Mouse (Mus musculus): ENCODE results near the gene Gm49378. TPM values are rescaled to one million over a fixed set of nuclear protein-coding genes. Genes with fewer than 3 reads are reported as not detected.

Gene Gm49378
- polyA plus RNA-seq, 1 experiment from 2014 or later: 2.1 TPM

DNA sequence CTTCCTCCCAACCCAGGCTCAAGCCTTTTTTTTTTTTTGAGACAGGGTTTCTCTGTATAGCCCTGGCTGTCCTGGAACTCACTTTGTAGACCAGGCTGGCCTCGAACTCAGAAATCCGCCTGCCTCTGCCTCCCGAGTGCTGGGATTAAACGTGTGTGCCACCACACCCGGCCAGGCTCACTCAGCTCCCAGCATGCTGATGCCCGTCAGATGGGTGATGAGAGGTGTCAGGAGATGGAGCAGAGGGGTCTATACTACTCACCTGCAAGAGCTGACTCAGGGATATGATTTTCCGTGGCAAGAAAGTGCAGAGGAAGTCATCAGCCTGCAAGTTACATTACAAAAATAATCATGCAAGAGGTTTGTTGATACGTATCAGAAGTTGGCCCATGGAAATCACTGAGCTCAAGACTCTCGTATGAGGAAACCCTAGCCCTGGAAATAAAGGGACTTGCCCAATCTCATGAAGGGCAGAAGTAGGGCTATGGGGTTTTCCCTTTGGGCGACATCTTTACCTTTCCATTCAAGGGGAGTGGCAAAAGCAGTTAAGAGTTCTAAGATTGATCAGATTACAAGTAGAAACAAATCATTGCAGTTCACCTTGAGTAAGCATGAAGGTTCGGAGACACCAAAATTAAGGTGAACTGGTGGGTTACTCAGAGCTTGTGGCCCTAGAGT, 47.8 kb downstream of the Gm49378 start:
- TF ChIP-seq CTCF (IDR thresholded peaks at IDR 0.05; ENCODE audit: low read depth): no peak
- DNase-seq: no peak
- peak overlapping the region; percentile 63 for H3K9ac ChIP-seq
- H3K4me1 ChIP-seq (ENCODE audit: insufficient read depth): peaks cover 12% of the 10 kb centered on the region; the same call in 1 of the 2 replicates
- no peaks in the 10 kb centered on the region for H3K27me3 ChIP-seq (ENCODE audit: insufficient read depth, low read length)
- H3K4me3 ChIP-seq (ENCODE audit: low read depth, low read length): peak overlapping the region; percentile 88
- H3K9me3 ChIP-seq (ENCODE audit: low read depth, low read length): no peaks in the 10 kb centered on the region
- no peak for ATAC-seq (ENCODE audit: insufficient read depth)
- 81% methylated on average over 11 of the region's 11 CpGs for WGBS
- no peak overlapping the region for H3K27ac ChIP-seq (ENCODE audit: low read depth)
- H3K4me2 ChIP-seq: peak overlapping the region; percentile 94
- peaks cover 25% of the 10 kb centered on the region for H3K36me3 ChIP-seq (ENCODE audit: insufficient read depth)

DNA sequence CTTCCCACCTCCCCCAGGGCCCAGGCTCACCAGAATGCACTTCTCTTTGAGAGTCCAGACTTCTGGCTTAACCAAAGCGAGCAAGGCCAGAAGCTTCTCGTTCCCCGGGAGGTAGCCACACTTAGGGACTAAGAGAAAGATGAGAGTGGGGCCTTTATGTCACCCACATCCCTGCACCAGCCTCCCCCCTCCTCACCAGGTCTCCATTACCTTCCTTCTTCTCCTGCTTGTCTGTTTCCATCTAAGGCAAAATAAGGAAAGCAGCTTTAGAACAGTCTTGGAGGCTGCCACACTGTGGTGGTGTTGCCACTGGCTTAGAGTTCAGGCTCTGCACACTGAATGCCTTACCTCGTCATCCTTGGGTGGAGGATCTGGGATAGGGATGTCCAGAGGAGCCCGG, 48.4 kb downstream of the Gm49378 start:
- H3K9me3 ChIP-seq (ENCODE audit: low read depth, low read length): no peaks in the 10 kb centered on the region
- H3K4me2 ChIP-seq: no peak overlapping the region
- no peak overlapping the region for H3K4me3 ChIP-seq (ENCODE audit: low read depth, low read length)
- no peak overlapping the region for H3K27ac ChIP-seq (ENCODE audit: low read depth)
- no peak overlapping the region for H3K9ac ChIP-seq
- WGBS: 98% methylated on average over 5 of the region's 5 CpGs
- ATAC-seq (ENCODE audit: insufficient read depth) (no peak), DNase-seq (no peak)
- TF ChIP-seq CTCF (IDR thresholded peaks at IDR 0.05; ENCODE audit: low read depth): no peak
- peaks cover 12% of the 10 kb centered on the region; the same call in 1 of the 2 replicates for H3K4me1 ChIP-seq (ENCODE audit: insufficient read depth)
- no peaks in the 10 kb centered on the region for H3K27me3 ChIP-seq (ENCODE audit: insufficient read depth, low read length)
- H3K36me3 ChIP-seq (ENCODE audit: insufficient read depth): peaks cover 19% of the 10 kb centered on the region

DNA sequence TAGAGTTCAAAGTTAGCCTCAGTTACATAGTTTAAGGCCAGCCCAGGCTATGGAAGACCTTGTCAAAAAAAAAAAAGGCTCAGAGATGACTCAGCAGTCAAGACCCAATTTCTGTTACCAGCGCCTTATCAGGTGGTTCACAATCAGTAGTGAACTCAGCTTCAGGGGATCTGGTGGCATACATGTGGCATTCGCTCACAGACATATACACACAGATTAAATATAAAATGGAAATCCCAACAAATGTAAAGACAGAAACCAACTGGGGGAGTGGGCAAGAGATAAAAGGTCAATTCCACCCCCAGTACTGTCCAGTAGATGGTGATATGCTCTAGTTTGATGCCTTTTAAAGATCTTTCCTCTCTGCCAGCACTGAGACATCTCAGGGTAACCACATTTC, 51.5 kb downstream of the Gm49378 start:
- Histone ChIP-seq H3K27ac (ENCODE audit: low read depth) (peak overlapping the region; percentile 24; the same call in 1 of the 2 replicates), H3K4me3 (ENCODE audit: low read depth, low read length) (no peak overlapping the region), H3K36me3 (ENCODE audit: insufficient read depth) (peaks cover 15% of the 10 kb centered on the region), H3K4me2 (no peak overlapping the region), H3K9ac (no peak overlapping the region), H3K9me3 (ENCODE audit: low read depth, low read length) (no peaks in the 10 kb centered on the region), H3K4me1 (ENCODE audit: insufficient read depth) (0 out of 2 replicates have a peak, but pooled peaks cover 6% of the 10 kb centered on the region), H3K27me3 (ENCODE audit: insufficient read depth, low read length) (no peaks in the 10 kb centered on the region)
- TF ChIP-seq CTCF (IDR thresholded peaks at IDR 0.05; ENCODE audit: low read depth): no peak
- ATAC-seq (ENCODE audit: insufficient read depth): no peak
- DNase-seq: no peak
- 86% methylated on average over 2 of the region's 2 CpGs for WGBS

DNA sequence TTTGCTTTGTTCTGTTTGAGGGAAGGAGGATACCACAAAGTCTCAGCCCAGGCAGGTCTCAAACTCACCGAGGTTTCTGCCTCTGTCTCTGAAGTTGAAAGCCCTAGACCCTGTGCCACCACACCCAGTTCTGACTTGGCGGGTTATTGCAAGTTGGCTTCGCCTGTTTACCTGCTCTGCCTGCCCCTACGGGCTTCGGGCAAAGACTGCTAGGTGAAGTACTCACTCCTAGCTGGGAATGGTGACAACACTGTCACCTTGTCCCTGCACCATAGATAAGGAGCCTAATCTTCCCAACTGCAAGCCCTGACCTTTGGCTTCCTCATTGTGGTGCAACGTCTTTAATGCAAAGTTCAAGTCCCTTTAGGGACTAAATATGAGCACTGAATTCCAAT, 52.1 kb downstream of the Gm49378 start:
- no peak for TF ChIP-seq CTCF (IDR thresholded peaks at IDR 0.05; ENCODE audit: low read depth)
- Histone ChIP-seq H3K4me3 (ENCODE audit: low read depth, low read length) (no peak overlapping the region; the same call in 1 of the 2 replicates), H3K36me3 (ENCODE audit: insufficient read depth) (peaks cover 21% of the 10 kb centered on the region), H3K9me3 (ENCODE audit: low read depth, low read length) (no peaks in the 10 kb centered on the region), H3K4me2 (peak overlapping the region; percentile 81), H3K27ac (ENCODE audit: low read depth) (peak overlapping the region; percentile 24; the same call in 1 of the 2 replicates), H3K27me3 (ENCODE audit: insufficient read depth, low read length) (no peaks in the 10 kb centered on the region), H3K4me1 (ENCODE audit: insufficient read depth) (0 out of 2 replicates have a peak, but pooled peaks cover 6% of the 10 kb centered on the region), H3K9ac (no peak overlapping the region)
- ATAC-seq (ENCODE audit: insufficient read depth): no peak
- DNase-seq: no peak
- WGBS: 47% methylated on average over 6 of the region's 6 CpGs

DNA sequence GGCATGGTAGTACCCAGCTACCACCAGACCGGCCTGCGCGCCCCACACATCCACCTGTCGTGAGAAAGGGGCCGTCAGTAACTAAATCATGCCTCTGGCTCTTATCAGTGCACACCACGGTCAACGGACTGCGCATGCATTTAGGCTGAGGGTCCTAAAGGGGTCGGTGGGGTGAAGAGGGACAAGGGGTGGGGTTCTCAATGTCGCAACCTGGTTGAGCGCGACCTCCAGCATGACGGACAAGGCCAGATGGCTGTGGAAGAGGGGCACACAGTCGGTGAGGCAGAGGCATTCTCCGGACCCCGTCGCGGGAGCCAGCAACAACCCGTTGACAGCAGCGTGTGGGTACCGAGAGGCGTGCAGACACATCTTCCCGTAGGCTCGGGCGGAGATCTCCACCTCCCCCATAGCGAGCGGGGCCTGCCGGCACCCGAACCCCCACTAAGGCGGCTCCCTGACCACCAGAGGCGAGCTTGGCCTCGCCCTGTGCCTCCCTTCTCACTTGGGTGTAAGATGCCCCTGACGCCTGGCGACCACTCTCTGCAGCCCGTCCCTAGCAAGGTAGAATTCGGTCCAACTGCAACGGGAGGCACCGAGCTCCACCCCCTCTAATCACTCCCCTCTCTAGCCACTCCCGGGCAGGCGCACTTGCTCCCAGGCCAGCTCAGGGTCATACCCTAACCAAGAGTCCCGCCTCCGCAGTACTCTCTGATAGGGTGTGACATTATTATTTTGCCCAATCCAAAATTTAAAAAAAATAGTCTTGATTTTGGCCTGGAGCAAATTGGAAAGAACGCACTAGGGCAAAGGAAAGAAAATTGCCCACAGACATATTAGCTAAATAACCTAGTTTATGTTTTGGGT, 52.8 kb downstream of the Gm49378 start, which contains the start of gene Emc9:
Gene Emc9, minus strand, starts transcription at position 601 of the 864 bp plus-strand sequence.
- 0 out of 2 replicates have a peak, but pooled peaks cover 6% of the 10 kb centered on the region for H3K4me1 ChIP-seq (ENCODE audit: insufficient read depth)
- peaks cover 27% of the 10 kb centered on the region for H3K36me3 ChIP-seq (ENCODE audit: insufficient read depth)
- ATAC-seq (ENCODE audit: insufficient read depth) (peak; percentile 72), DNase-seq (peak; percentile 48)
- no peak for TF ChIP-seq CTCF (IDR thresholded peaks at IDR 0.05; ENCODE audit: low read depth)
- H3K27ac ChIP-seq (ENCODE audit: low read depth): peak within 1 kb of the TSS; percentile 24; the same call in 1 of the 2 replicates
- peak within 1 kb of the TSS; percentile 56 for H3K9ac ChIP-seq
- H3K4me2 ChIP-seq: peak within 1 kb of the TSS; percentile 81
- 3% methylated on average over 43 of the region's 43 CpGs for WGBS
- peak within 1 kb of the TSS; percentile 47 for H3K4me3 ChIP-seq (ENCODE audit: low read depth, low read length)
- H3K27me3 ChIP-seq (ENCODE audit: insufficient read depth, low read length): no peaks in the 10 kb centered on the region
- no peaks in the 10 kb centered on the region for H3K9me3 ChIP-seq (ENCODE audit: low read depth, low read length)

DNA sequence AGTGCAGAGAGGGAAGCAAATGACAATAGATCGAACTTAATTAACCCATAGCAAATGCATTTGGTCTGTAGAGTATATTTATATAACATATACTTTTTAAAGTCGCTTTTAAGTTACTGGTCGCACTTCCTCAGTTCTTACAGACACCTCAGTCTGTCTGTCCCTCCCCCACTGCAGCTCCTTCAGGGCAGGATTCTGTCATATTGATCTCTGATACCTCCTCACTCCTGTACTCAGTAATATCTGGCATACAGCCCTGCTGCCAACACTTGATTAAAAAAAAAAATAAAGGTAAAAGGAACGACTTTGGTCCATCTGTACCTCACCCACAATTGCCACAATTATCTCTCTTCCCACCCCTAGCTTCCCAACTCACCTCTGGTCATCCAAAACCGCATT, 53.4 kb downstream of the Gm49378 start:
- Histone ChIP-seq H3K27ac (ENCODE audit: low read depth) (no peak overlapping the region), H3K9me3 (ENCODE audit: low read depth, low read length) (no peaks in the 10 kb centered on the region), H3K27me3 (ENCODE audit: insufficient read depth, low read length) (no peaks in the 10 kb centered on the region), H3K36me3 (ENCODE audit: insufficient read depth) (peaks cover 28% of the 10 kb centered on the region), H3K4me1 (ENCODE audit: insufficient read depth) (0 out of 2 replicates have a peak, but pooled peaks cover 6% of the 10 kb centered on the region), H3K4me2 (peak overlapping the region; percentile 81), H3K4me3 (ENCODE audit: low read depth, low read length) (peak overlapping the region; percentile 47), H3K9ac (no peak overlapping the region)
- DNase-seq (no peak), ATAC-seq (ENCODE audit: insufficient read depth) (no peak)
- no peak for TF ChIP-seq CTCF (IDR thresholded peaks at IDR 0.05; ENCODE audit: low read depth)
- 32% methylated on average over 5 of the region's 5 CpGs for WGBS
